Mouse (Mus musculus) layer of hippocampus, adult 18-20 months (tissue): Measurements from ENCODE around the gene Rpl41. TPM values are rescaled to one million over a fixed set of nuclear protein-coding genes. Genes with fewer than 3 reads are reported as not detected.
A peak's percentile ranks its signal among the peaks of the same experiment; 100 is the strongest.

Source experiments
- DNase-seq, 2 experiments: peaks; one replicate each; pipeline ENCODE4 v3.0.0; 2022; ENCODE audit warnings: low spot score in 2 of 2
- microRNA-seq, 2 experiments: library from miRNA; unstranded; fragments of <30 nt; microRNA quantifications; one replicate each; pipeline ENCODE4 v1.2.0; 2021
- total RNA-seq, 2 experiments: library from RNA; stranded (reverse); gene quantifications; 2 replicates each; pipeline ENCODE4 v1.2.3; 2021

The Rpl41 gene
- total RNA-seq, 2 experiments from 2014 or later, result 1,532 to 1,582 TPM

- DNase-seq, result peak in 1 of 2 experiments; percentile 71
Observed at GRCm38 (mm10) chr10:128499116-128499671, 49.9 kb downstream of the Rpl41 start.

DNA sequence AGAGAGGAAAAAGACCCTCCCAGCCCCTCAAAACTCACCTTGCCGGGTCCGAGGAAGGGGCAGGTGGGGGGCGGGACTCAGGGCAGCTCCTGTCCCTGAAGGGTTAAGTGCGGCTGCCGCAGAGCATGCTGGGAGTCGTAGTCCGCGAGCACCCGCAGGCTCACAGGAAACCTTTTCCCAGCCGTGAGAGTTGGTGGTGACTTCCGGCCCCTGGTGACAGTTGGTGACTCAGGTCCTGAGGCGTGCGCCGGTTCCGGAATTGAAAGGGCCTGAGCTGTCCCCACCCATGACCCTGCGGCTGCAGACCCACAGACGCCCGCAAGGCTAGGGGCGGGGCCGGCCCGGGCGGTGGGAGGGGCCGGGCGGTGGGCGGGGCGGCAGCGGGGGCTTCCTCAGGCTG, 50.5 kb downstream of the Rpl41 start, which contains the start of gene Myl6b:
TSS of gene Myl6b (minus strand) at position 96 of the 400 bp plus-strand sequence.
- peak; percentile 93 to 97 for DNase-seq

Small RNA genes lying within 50 kb of the gene (microRNA-seq; reads per million reads assigned to microRNA genes)
- gene Gm47275 (0 reads per million in 2 experiments), gene Mir6916 (0 to 0.20 reads per million in 2 experiments), gene Mir6917 (0 to 0.25 reads per million in 2 experiments)

Other genes with a start within 250 kb of the Rpl41 start
- gene Pan2, start 246.0 kb downstream of the Rpl41 start, total RNA-seq, result 10 to 100 TPM; 12.9 to 13.2 TPM
- 10 to 100 TPM; 79.5 to 88.1 TPM for gene Cnpy2, start 226.8 kb downstream of the Rpl41 start, total RNA-seq
- gene Cs, start 211.6 kb downstream of the Rpl41 start, total RNA-seq, result 100 to 1,000 TPM; 227 to 229 TPM
- gene Coq10a, start 180.3 kb downstream of the Rpl41 start, total RNA-seq, result 10 to 100 TPM; 49.5 to 49.7 TPM
- gene Ankrd52, start 172.2 kb downstream of the Rpl41 start, total RNA-seq, result 10 to 100 TPM; 45.4 to 49.6 TPM
- under 1 TPM in 1 of 2 experiments, not detected in 1; 0.37 TPM for gene Slc39a5, start 148.1 kb downstream of the Rpl41 start, total RNA-seq
- gene Nabp2, start 137.8 kb downstream of the Rpl41 start, total RNA-seq, result 10 to 100 TPM; 96.5 to 98.5 TPM
- gene Rnf41, start 137.6 kb downstream of the Rpl41 start, total RNA-seq, result 10 to 100 TPM; 74.0 to 76.8 TPM
- 100 to 1,000 TPM; 242 to 261 TPM for gene Smarcc2, start 90.1 kb downstream of the Rpl41 start, total RNA-seq
- 100 to 1,000 TPM; 526 to 539 TPM for gene Myl6, start 55.2 kb downstream of the Rpl41 start, total RNA-seq
- 10 to 100 TPM; 20.7 to 21.2 TPM for gene Myl6b, start 50.6 kb downstream of the Rpl41 start, total RNA-seq
- 1 to 10 TPM; 6.2 to 6.3 TPM for gene Esyt1, start 23.4 kb downstream of the Rpl41 start, total RNA-seq
- 10 to 100 TPM; 13.6 to 15.6 TPM for gene Zc3h10, start 1.5 kb downstream of the Rpl41 start, total RNA-seq
- gene Pa2g4, start 16.7 kb upstream of the Rpl41 start, total RNA-seq, result 10 to 100 TPM; 60.4 to 61.7 TPM
- gene Erbb3, start 40.3 kb upstream of the Rpl41 start, total RNA-seq, result 1 to 10 TPM; 7.1 to 7.5 TPM
- gene Rps26, start 77.4 kb upstream of the Rpl41 start, total RNA-seq, result 100 to 1,000 TPM; 273 to 330 TPM
- 10 to 100 TPM; 15.5 to 16.5 TPM for gene Ikzf4, start 96.7 kb upstream of the Rpl41 start, total RNA-seq
- 10 to 100 TPM; 12.8 to 13.9 TPM for gene Suox, start 124.8 kb upstream of the Rpl41 start, total RNA-seq
- 100 to 1,000 TPM; 133 to 138 TPM for gene Rab5b, start 147.0 kb upstream of the Rpl41 start, total RNA-seq
- gene Pmel, start 154.9 kb upstream of the Rpl41 start, total RNA-seq, result under 1 TPM; 0.20 to 0.25 TPM
- 1 to 10 TPM; 1.4 to 2.6 TPM for gene Cdk2, start 155.7 kb upstream of the Rpl41 start, total RNA-seq
- 10 to 100 TPM; 10.9 to 12.8 TPM for gene Dgka, start 195.6 kb upstream of the Rpl41 start, total RNA-seq
- gene Pym1, start 198.6 kb upstream of the Rpl41 start, total RNA-seq, result 10 to 100 TPM; 25.1 to 26.2 TPM
- gene Mmp19, start 241.6 kb upstream of the Rpl41 start, total RNA-seq, result under 1 TPM; 0.43 to 0.50 TPM